Mouse (Mus musculus) megakaryocyte, embryonic 14.5 days (primary cell): Measurements from ENCODE around the gene Bak1.

Experiments used
- FLI1 ChIP-seq: IDR thresholded peaks from 2 replicates; pipeline ENCODE4 v1.6.1; 2012; ENCODE audit warnings: low read length, inconsistent platforms, mixed read lengths
- GATA1 ChIP-seq: IDR thresholded peaks from 3 replicates; pipeline ENCODE4 v1.6.1; 2012; ENCODE audit warnings: mixed read lengths, low read length, inconsistent platforms, borderline replicate concordance

DNA sequence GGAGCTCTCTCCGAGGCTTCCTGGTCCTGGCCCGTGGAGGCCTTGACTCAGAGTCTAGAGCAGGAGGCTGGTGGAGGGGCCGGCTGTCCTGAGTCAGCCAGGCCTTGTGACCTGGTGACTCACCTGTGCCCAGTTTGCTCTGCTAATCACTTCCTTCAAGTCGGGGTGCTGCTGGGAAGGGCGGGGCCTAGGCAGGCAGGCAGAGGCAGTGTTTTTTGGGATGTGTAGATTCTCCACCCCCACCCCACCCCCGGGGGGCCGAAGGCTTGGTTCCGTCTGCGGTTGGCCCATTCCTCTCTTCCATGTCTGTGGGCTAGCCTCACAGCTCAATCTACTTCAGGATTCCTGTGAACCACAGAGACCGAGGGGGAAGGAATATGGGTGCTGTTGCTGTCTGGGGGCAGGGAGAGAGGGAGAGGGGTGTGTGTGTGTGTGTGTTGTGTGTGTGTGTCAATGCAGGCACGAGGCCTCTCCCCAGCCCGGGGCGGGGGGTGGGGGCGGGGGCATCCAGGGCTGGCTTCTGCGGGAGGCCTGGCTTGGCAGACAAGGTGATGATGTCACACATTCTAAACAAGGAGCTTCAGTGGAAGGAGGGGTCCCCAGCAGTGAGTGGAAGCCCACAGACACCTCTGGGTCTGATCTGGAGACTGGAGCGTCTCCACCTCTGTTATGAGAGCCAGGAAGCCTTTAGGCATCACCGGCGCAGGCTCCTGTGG is 9.7 kb upstream of the Bak1 start:
- TF ChIP-seq FLI1 (no peak), GATA1 (no peak)
